Mouse (Mus musculus): ENCODE measurements at regions not wholly inside any gene's neighbourhood (a gene's known extent, or its start where the extent isn't known, plus 50 kb on each side); places are given as distances from the start of the nearest gene placed in this dataset.

GRCm38 (mm10) chr6:84267526-84267925 lies 259.1 kb downstream of the Dysf start:
- DNase-seq (ENCODE audit: low spot score in 2 of 2): no peak

- no peak for DNase-seq (ENCODE audit: low spot score in 2 of 2)
These were observed 258.3 kb downstream of the Dysf start for GRCm38 (mm10) chr6:84266736-84267135.

- no peak for DNase-seq (ENCODE audit: low spot score in 2 of 2)
These were observed 256.3 kb downstream of the Dysf start for GRCm38 (mm10) chr6:84264681-84265080.

- DNase-seq (ENCODE audit: low spot score in 2 of 2): no peak
These were observed 255.3 kb downstream of the Dysf start for GRCm38 (mm10) chr6:84263686-84264085.

- DNase-seq (ENCODE audit: low spot score in 2 of 2): no peak
These were observed 254.4 kb downstream of the Dysf start for GRCm38 (mm10) chr6:84262766-84263165.

DNA sequence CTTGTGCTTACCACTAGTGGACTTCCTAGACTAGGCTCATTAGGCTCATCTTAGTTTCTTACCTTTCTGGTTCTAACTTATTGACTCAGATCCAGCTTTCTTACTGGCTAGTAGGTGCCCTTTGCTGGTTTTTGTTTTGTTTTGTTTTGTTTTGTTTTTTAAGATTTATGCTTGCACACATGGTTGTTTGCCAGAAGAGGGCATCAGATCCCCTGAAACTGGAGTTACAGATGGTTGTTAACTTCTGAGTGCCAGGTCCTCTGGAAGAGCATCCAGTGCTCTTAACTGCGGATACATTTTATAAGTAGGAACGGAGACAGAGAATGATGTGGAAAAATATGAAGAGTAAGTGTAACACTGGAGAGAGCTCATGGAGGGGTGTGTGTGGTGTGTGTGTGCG lies 253.1 kb downstream of the Dysf start:
- no peak for DNase-seq (ENCODE audit: low spot score in 2 of 2)
